Mouse (Mus musculus): ENCODE data around the gene Fbxl14.

- TF ChIP-seq POLR2A (IDR thresholded peaks at IDR 0.05; ENCODE audit: low read depth, low read length) (no peak), CTCF (conservative IDR thresholded peaks at IDR 0.05; ENCODE audit: insufficient read depth, insufficient read length, low read depth, low read length) (no peak)
These were observed 33.2 kb downstream of the Fbxl14 start for GRCm38 (mm10) chr6:119512701-119513100.
